Mouse (Mus musculus) thymus, adult 2 months (tissue): ENCODE measurements around the gene Srd5a1.

Experiments
- CTCF ChIP-seq: fragments of 200-500 bp; IDR thresholded peaks from 2 replicates; pipeline ENCODE4 v1.5.1; 2012; ENCODE audit warnings: mild to moderate bottlenecking, control low read depth, low read length, moderate library complexity, borderline replicate concordance; ENCODE audit not compliant: control insufficient read depth, poor library complexity, insufficient read depth; ENCODE audit errors: extremely low read depth
- POLR2A ChIP-seq: fragments of 200-500 bp; IDR thresholded peaks from 2 replicates; pipeline ENCODE4 v1.6.1; 2012; ENCODE audit warnings: mild to moderate bottlenecking, low read length, control low read depth, moderate library complexity; ENCODE audit not compliant: control insufficient read depth, poor library complexity, insufficient read depth; ENCODE audit errors: extremely low read depth

DNA sequence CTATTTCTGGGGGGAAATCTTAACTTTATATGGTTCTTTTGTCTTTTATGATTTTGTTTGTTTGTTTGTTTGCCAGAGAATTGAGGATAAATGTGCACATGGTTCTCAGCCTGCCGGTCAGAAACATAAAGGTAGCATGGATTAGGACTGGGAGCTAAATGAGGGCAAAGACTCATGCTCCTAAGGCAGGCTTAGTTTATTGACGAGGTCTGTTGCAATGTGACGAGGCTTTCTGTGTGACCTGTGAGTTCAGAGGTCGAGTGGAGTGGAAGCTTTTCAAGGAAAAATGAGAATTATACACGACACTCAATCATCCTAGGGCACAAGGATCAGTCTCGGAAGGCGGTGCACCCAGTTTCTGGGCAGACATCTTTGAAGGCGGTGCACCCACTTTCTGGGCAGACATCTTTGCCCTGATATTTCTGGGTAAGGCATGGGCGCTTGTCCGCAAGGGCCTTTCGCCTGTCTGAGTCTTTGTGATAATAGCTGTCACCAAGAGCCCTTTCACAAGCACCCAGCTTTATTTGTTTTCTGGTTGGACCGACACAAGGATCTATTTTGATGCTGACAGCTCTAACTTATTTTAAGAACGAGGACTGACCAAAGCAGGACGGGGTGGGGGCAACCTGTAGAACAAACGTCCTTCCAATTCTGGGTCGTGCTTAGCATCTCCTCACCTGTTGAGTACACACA is 63.6 kb downstream of the Srd5a1 start:
- no peak for TF ChIP-seq CTCF
- no peak for TF ChIP-seq POLR2A
